Mouse (Mus musculus) cerebellum, adult 9-10 months (tissue): ENCODE measurements at regions not wholly inside any gene's neighbourhood (a gene's known extent, or its start where the extent isn't known, plus 50 kb on each side); places are given as distances from the start of the nearest gene placed in this dataset.

ENCODE experiments used
- DNase-seq: peaks from one replicate; pipeline ENCODE4 v3.0.0; 2022

- no peak for DNase-seq
Observed at GRCm38 (mm10) chr2:108584799-108585198, 695.7 kb upstream of the Kif18a start.

- no peak for DNase-seq
Observed at GRCm38 (mm10) chr2:108593555-108593954, 687.0 kb upstream of the Kif18a start.

- no peak for DNase-seq
Observed at GRCm38 (mm10) chr2:108600346-108600745, 680.2 kb upstream of the Kif18a start.

- no peak for DNase-seq
Observed at GRCm38 (mm10) chr2:108619580-108619979, 661.0 kb upstream of the Kif18a start.

- no peak for DNase-seq
Observed at GRCm38 (mm10) chr2:108622367-108623162, 658.0 kb upstream of the Kif18a start.

- DNase-seq, result no peak
Observed at GRCm38 (mm10) chr2:108635644-108636043, 644.9 kb upstream of the Kif18a start.

GRCm38 (mm10) chr2:108660697-108661388 lies 619.7 kb upstream of the Kif18a start:
- no peak for DNase-seq

- no peak for DNase-seq
Observed at GRCm38 (mm10) chr2:108677777-108678380, 602.7 kb upstream of the Kif18a start.

GRCm38 (mm10) chr2:108681574-108681973 lies 599.0 kb upstream of the Kif18a start:
- DNase-seq, result no peak

- peak; percentile 9 for DNase-seq
Observed at GRCm38 (mm10) chr2:108686019-108686743, 594.4 kb upstream of the Kif18a start.

- peak; percentile 29 for DNase-seq
Observed at GRCm38 (mm10) chr2:108690091-108690490, 590.4 kb upstream of the Kif18a start.

GRCm38 (mm10) chr2:108691156-108692007 lies 589.2 kb upstream of the Kif18a start:
- DNase-seq, result no peak

GRCm38 (mm10) chr2:108701308-108701707 lies 579.2 kb upstream of the Kif18a start:
- no peak for DNase-seq

- no peak for DNase-seq
Observed at GRCm38 (mm10) chr2:108707856-108708855, 572.4 kb upstream of the Kif18a start.

GRCm38 (mm10) chr2:108742079-108742478 lies 538.5 kb upstream of the Kif18a start:
- no peak for DNase-seq

- DNase-seq, result no peak
Observed at GRCm38 (mm10) chr2:108743511-108743910, 537.0 kb upstream of the Kif18a start.

GRCm38 (mm10) chr2:108744797-108745196 lies 535.7 kb upstream of the Kif18a start:
- DNase-seq, result no peak

GRCm38 (mm10) chr2:108753494-108754225 lies 526.9 kb upstream of the Kif18a start:
- DNase-seq, result no peak

GRCm38 (mm10) chr2:108755821-108756220 lies 524.7 kb upstream of the Kif18a start:
- DNase-seq, result no peak

- no peak for DNase-seq
Observed at GRCm38 (mm10) chr2:108756251-108756650, 524.3 kb upstream of the Kif18a start.
